Mouse (Mus musculus) kidney, embryonic 14.5 days (tissue): ENCODE measurements around the gene Thoc6. TPM values are rescaled to one million over a fixed set of nuclear protein-coding genes. Genes with fewer than 3 reads are reported as not detected.

Experiments
- ATAC-seq: fragments of 200-750 bp; cut with Nextera tagmentation; 2 replicates; pipeline ENCODE4 v1.8.0; 2017; ENCODE audit warnings: moderate number of reproducible peaks, mild to moderate bottlenecking, moderate TSS enrichment, moderate library complexity; ENCODE audit not compliant: low FRiP score, low TSS enrichment
- H3K27ac ChIP-seq: fragments of 300-500 bp; sonication (generic); 2 replicates; pipeline ENCODE4 v1.5.1; 2014; ENCODE audit warnings: low read depth, mild to moderate bottlenecking, low read length, moderate library complexity, mixed read lengths
- H3K27me3 ChIP-seq: fragments of 300-500 bp; sonication (generic); 2 replicates; pipeline ENCODE4 v1.6.1; 2014; ENCODE audit warnings: mild to moderate bottlenecking, low read length; ENCODE audit not compliant: control insufficient read depth, insufficient read depth
- H3K36me3 ChIP-seq: fragments of 300-500 bp; sonication (generic); 2 replicates; pipeline ENCODE4 v1.6.1; 2014; ENCODE audit warnings: low read length, mixed read lengths; ENCODE audit not compliant: control insufficient read depth, insufficient read depth
- H3K4me1 ChIP-seq: fragments of 300-500 bp; sonication (generic); 2 replicates; pipeline ENCODE4 v1.6.1; 2014; ENCODE audit warnings: low read length, mixed read lengths; ENCODE audit not compliant: control insufficient read depth, insufficient read depth
- H3K4me2 ChIP-seq: fragments of 300-500 bp; sonication (generic); replicated peaks from 2 replicates; pipeline ENCODE4 v1.6.1; 2014; ENCODE audit warnings: low read depth, mild to moderate bottlenecking, low read length
- H3K4me3 ChIP-seq: fragments of 300-500 bp; sonication (generic); 2 replicates; pipeline ENCODE4 v1.5.1; 2014; ENCODE audit warnings: mild to moderate bottlenecking, low read length
- H3K9ac ChIP-seq: fragments of 300-500 bp; sonication (generic); 2 replicates; pipeline ENCODE4 v1.6.1; 2014; ENCODE audit warnings: low read depth, mild to moderate bottlenecking, low read length, moderate library complexity
- H3K9me3 ChIP-seq: fragments of 300-500 bp; sonication (generic); 2 replicates; pipeline ENCODE4 v1.6.1; 2016; ENCODE audit warnings: low read length; ENCODE audit not compliant: control insufficient read depth
- WGBS: fragments of 180-500 bp; shearing (Covaris S2); extraction: QIAGEN DNeasy Blood & Tissue Kit; methylation state at CpG from one replicate; pipeline ENCODE4 v1.1.7; 2014; 5-methylcytosine and 5-hydroxymethylcytosine counted together
- polyA plus RNA-seq: library from polyadenylated mRNA; unstranded; fragments of >200 nt; fragmentation: Nextera tagmentation; extraction: Ambion mirVana; gene quantifications from 2 replicates; pipeline ENCODE4 v1.2.1, GENCODE M21; 2014

Thoc6 gene
- polyA plus RNA-seq, 1 experiment from 2014 or later, result 53.0 TPM

GRCm38 (mm10) chr17:23682092-23682491, 8.4 kb upstream of the Thoc6 start:
- Histone ChIP-seq H3K4me3 (peak overlapping the region; percentile 31), H3K4me1 (peaks cover 30% of the 10 kb centered on the region; the same call in 1 of the 2 replicates), H3K4me2 (peak overlapping the region; percentile 56), H3K27ac (no peak overlapping the region), H3K27me3 (peaks cover 27% of the 10 kb centered on the region), H3K9me3 (no peaks in the 10 kb centered on the region), H3K36me3 (no peaks in the 10 kb centered on the region), H3K9ac (0 out of 2 replicates have a peak overlapping the region, but pooled peaks have one; percentile 18)
- ATAC-seq, result no peak
- WGBS, result 23% methylated on average over 4 of the region's 4 CpGs

GRCm38 (mm10) chr17:23681086-23681485, 7.4 kb upstream of the Thoc6 start:
- Histone ChIP-seq H3K4me1 (peaks cover 36% of the 10 kb centered on the region; the same call in 1 of the 2 replicates), H3K4me2 (peak overlapping the region; percentile 56), H3K4me3 (peak overlapping the region; percentile 41; the same call in 1 of the 2 replicates), H3K9ac (no peak overlapping the region), H3K36me3 (no peaks in the 10 kb centered on the region), H3K27me3 (peaks cover 27% of the 10 kb centered on the region), H3K27ac (no peak overlapping the region), H3K9me3 (no peaks in the 10 kb centered on the region)
- WGBS, result 58% methylated on average over 10 of the region's 10 CpGs
- ATAC-seq, result no peak

- Histone ChIP-seq H3K27me3 (peaks cover 27% of the 10 kb centered on the region), H3K4me2 (peak overlapping the region; percentile 56), H3K27ac (no peak overlapping the region), H3K9me3 (no peaks in the 10 kb centered on the region), H3K9ac (peak overlapping the region; percentile 57; the same call in 1 of the 2 replicates), H3K4me3 (peak overlapping the region; percentile 41), H3K4me1 (peaks cover 44% of the 10 kb centered on the region; the same call in 1 of the 2 replicates), H3K36me3 (no peaks in the 10 kb centered on the region)
- 66% methylated on average over 9 of the region's 9 CpGs for WGBS
- ATAC-seq, result no peak
These were observed 6.7 kb upstream of the Thoc6 start for GRCm38 (mm10) chr17:23680336-23680735.

- ATAC-seq, result no peak
- peak within 1 kb of the TSS; percentile 56 for H3K4me2 ChIP-seq
- H3K27ac ChIP-seq, result peak within 1 kb of the TSS; percentile 47; the same call in 1 of the 2 replicates
- peak within 1 kb of the TSS; percentile 41 for H3K4me3 ChIP-seq
- no peaks in the 10 kb centered on the region for H3K9me3 ChIP-seq
- H3K9ac ChIP-seq, result peak within 1 kb of the TSS; percentile 57
- H3K36me3 ChIP-seq, result no peaks in the 10 kb centered on the region
- H3K4me1 ChIP-seq, result peaks cover 49% of the 10 kb centered on the region; the same call in 1 of the 2 replicates
- WGBS, result 4% methylated on average over 38 of the region's 38 CpGs
- H3K27me3 ChIP-seq, result peaks cover 27% of the 10 kb centered on the region
These were observed 5.6 kb upstream of the Thoc6 start, which contains the start of gene Cldn6 for GRCm38 (mm10) chr17:23679127-23679835. Cldn6 (plus strand) TSS chr17:23679249.

- Histone ChIP-seq H3K36me3 (no peaks in the 10 kb centered on the region), H3K4me1 (peaks cover 45% of the 10 kb centered on the region; the same call in 1 of the 2 replicates), H3K4me2 (peak within 1 kb of the TSS; percentile 97), H3K27me3 (peaks cover 27% of the 10 kb centered on the region), H3K4me3 (peak within 1 kb of the TSS; percentile 58), H3K9ac (peak within 1 kb of the TSS; percentile 58), H3K9me3 (no peaks in the 10 kb centered on the region), H3K27ac (peak within 1 kb of the TSS; percentile 30; the same call in 1 of the 2 replicates)
- under 1% methylated on average over 34 of the region's 34 CpGs for WGBS
- peak; percentile 37; the same call in 1 of the 2 replicates for ATAC-seq
These were observed 3.6 kb upstream of the Thoc6 start, which contains the start of gene Tnfrsf12a for GRCm38 (mm10) chr17:23677236-23677679. Tnfrsf12a (minus strand) TSS chr17:23677468.

GRCm38 (mm10) chr17:23676473-23677031, 2.9 kb upstream of the Thoc6 start:
- WGBS, result 2% methylated on average over 37 of the region's 37 CpGs

GRCm38 (mm10) chr17:23675564-23676281, 2.0 kb upstream of the Thoc6 start:
- peak overlapping the region; percentile 58; the same call in 1 of the 2 replicates for H3K9ac ChIP-seq
- H3K27me3 ChIP-seq, result peaks cover 17% of the 10 kb centered on the region
- H3K4me3 ChIP-seq, result peak overlapping the region; percentile 58
- ATAC-seq, result no peak
- no peak overlapping the region for H3K27ac ChIP-seq
- WGBS, result 9% methylated on average over 15 of the region's 15 CpGs
- peaks cover 38% of the 10 kb centered on the region; the same call in 1 of the 2 replicates for H3K4me1 ChIP-seq
- peak overlapping the region; percentile 97 for H3K4me2 ChIP-seq
- no peaks in the 10 kb centered on the region for H3K9me3 ChIP-seq
- H3K36me3 ChIP-seq, result no peaks in the 10 kb centered on the region

More at GRCm38 (mm10) chr17:23676473-23677031, 2.9 kb upstream of the Thoc6 start:
- peak overlapping the region; percentile 97 for H3K4me2 ChIP-seq
- H3K27ac ChIP-seq, result peak overlapping the region; percentile 30; the same call in 1 of the 2 replicates
- peaks cover 22% of the 10 kb centered on the region for H3K27me3 ChIP-seq
- H3K4me1 ChIP-seq, result peaks cover 41% of the 10 kb centered on the region; the same call in 1 of the 2 replicates
- no peaks in the 10 kb centered on the region for H3K9me3 ChIP-seq
- peak overlapping the region; percentile 58 for H3K9ac ChIP-seq
- no peaks in the 10 kb centered on the region for H3K36me3 ChIP-seq
- peak overlapping the region; percentile 58 for H3K4me3 ChIP-seq
- ATAC-seq, result peak; percentile 5; the same call in 1 of the 2 replicates

- H3K4me1 ChIP-seq, result peaks cover 38% of the 10 kb centered on the region; the same call in 1 of the 2 replicates
- H3K4me2 ChIP-seq, result peak overlapping the region; percentile 56; the same call in 1 of the 2 replicates
- H3K27ac ChIP-seq, result no peak overlapping the region
- 39% methylated on average over 5 of the region's 5 CpGs for WGBS
- H3K9ac ChIP-seq, result peak overlapping the region; percentile 18; the same call in 1 of the 2 replicates
- peaks cover 12% of the 10 kb centered on the region for H3K27me3 ChIP-seq
- H3K4me3 ChIP-seq, result no peak overlapping the region
- ATAC-seq, result no peak
- H3K9me3 ChIP-seq, result no peaks in the 10 kb centered on the region
- peaks cover 3% of the 10 kb centered on the region; the same call in 1 of the 2 replicates for H3K36me3 ChIP-seq
These were observed 1.4 kb upstream of the Thoc6 start for GRCm38 (mm10) chr17:23675127-23675526.
